Mouse (Mus musculus) heart, postnatal 0 days (tissue): ENCODE measurements around the gene Pak7. TPM values are rescaled to one million over a fixed set of nuclear protein-coding genes. Genes with fewer than 3 reads are reported as not detected.
A peak's percentile ranks its signal among the peaks of the same experiment; 100 is the strongest.

Source experiments
- ATAC-seq: fragments of 200-750 bp; cut with Nextera tagmentation; 2 replicates; pipeline ENCODE4 v1.8.0; 2017; ENCODE audit warnings: low read depth, moderate number of reproducible peaks, moderate library complexity; ENCODE audit not compliant: insufficient read depth
- DNase-seq: peaks from one replicate; pipeline ENCODE4 v3.0.0-alpha.2; 2016; ENCODE audit warnings: low spot score
- H3K27ac ChIP-seq: fragments of 300-500 bp; sonication (generic); 2 replicates; pipeline ENCODE4 v1.5.1; 2014; ENCODE audit warnings: low read depth, mild to moderate bottlenecking
- H3K27me3 ChIP-seq: fragments of 300-500 bp; sonication (generic); 2 replicates; pipeline ENCODE4 v1.6.1; 2014; ENCODE audit warnings: low read length, mixed read lengths; ENCODE audit not compliant: control insufficient read depth, insufficient read depth
- H3K36me3 ChIP-seq: fragments of 300-500 bp; sonication (generic); replicated peaks from 2 replicates; pipeline ENCODE4 v1.6.1; 2014; ENCODE audit warnings: low read length, mixed read lengths; ENCODE audit not compliant: control insufficient read depth, insufficient read depth
- H3K4me1 ChIP-seq: fragments of 300-500 bp; sonication (generic); 2 replicates; pipeline ENCODE4 v1.6.1; 2014; ENCODE audit warnings: antibody characterized with exemption; ENCODE audit not compliant: control insufficient read depth, insufficient read depth
- H3K4me2 ChIP-seq: fragments of 300-500 bp; sonication (generic); 2 replicates; pipeline ENCODE4 v1.6.1; 2014; ENCODE audit warnings: low read depth, mild to moderate bottlenecking, low read length, moderate library complexity
- H3K4me3 ChIP-seq: fragments of 300-500 bp; sonication (generic); 2 replicates; pipeline ENCODE4 v1.5.1; 2014; ENCODE audit warnings: low read depth, low read length
- H3K9ac ChIP-seq: fragments of 300-500 bp; sonication (generic); replicated peaks from 2 replicates; pipeline ENCODE4 v1.6.1; 2014; ENCODE audit warnings: low read depth, low read length, mixed read lengths
- H3K9me3 ChIP-seq: fragments of 300-500 bp; sonication (generic); replicated peaks from 2 replicates; pipeline ENCODE4 v1.6.1; 2016; ENCODE audit warnings: low read length; ENCODE audit not compliant: control insufficient read depth
- CTCF ChIP-seq: IDR thresholded peaks from 2 replicates; pipeline ENCODE4 v1.5.1; 2016; ENCODE audit warnings: antibody characterized with exemption, control low read depth, low read depth
- EP300 ChIP-seq: IDR thresholded peaks from 2 replicates; pipeline ENCODE4 v1.6.1; 2016; ENCODE audit warnings: antibody characterized with exemption, low read depth
- WGBS: fragments of 180-500 bp; shearing (Covaris S2); extraction: QIAGEN DNeasy Blood & Tissue Kit; methylation state at CpG from one replicate; pipeline ENCODE4 v1.1.7; 2014; 5-methylcytosine and 5-hydroxymethylcytosine counted together
- polyA plus RNA-seq: library from polyadenylated mRNA; unstranded; fragments of >200 nt; fragmentation: Nextera tagmentation; extraction: Ambion mirVana; gene quantifications from 2 replicates; pipeline ENCODE4 v1.2.1, GENCODE M21; 2015
- total RNA-seq: library from RNA; depleted of rRNA; stranded (reverse); fragments of >200 nt; gene quantifications from 2 replicates; pipeline ENCODE4 v1.2.3, GENCODE M21; 2014; ENCODE audit warnings: low replicate concordance

Pak7 gene
- total and polyA plus RNA-seq, 2 experiments from 2014 or later: 0.14 TPM; not detected in 1

DNA sequence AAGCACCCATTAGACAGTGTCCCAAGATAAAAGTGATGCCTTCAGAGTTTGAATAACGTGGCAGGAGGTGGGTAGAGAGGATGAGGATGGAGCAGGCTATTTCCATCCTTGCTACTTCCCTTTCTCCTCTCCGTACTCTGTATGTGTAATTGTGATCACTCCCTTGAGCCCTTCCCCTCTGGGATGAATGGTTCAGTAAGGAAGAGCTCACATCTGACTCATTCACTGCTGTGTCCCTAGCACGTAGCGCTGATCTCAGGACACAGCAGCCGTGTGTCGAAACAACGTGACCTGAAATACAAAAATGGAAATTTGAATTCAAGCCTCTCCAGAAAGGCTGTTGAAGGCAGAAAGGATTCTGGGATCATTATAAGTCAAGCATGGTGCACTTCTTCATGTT, 237.0 kb downstream of the Pak7 start:
- TF ChIP-seq EP300 (no peak), CTCF (no peak)
- WGBS: 69% methylated on average over 7 of the region's 7 CpGs
- DNase-seq: no peak

DNA sequence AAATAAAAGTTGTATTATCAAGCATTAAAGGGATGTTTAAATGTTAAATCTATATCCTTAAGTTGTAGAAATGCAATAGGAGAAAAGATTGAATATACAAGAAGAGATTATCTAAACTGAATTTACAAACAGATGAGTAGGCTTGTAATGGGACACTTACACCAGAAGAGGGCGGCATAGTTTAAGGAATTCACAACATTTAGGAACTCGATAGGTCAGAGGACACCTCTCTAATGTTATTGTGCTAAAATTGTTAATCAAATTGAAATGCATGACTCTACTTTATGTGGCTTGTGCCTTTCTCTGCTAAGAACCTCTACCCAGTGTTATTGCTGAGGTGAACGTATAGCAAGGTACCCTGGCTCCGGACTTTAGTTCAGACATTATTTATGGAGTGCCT, 238.2 kb downstream of the Pak7 start:
- no peaks in the 10 kb centered on the region for H3K9me3 ChIP-seq
- no peak overlapping the region for H3K27ac ChIP-seq
- ATAC-seq (no peak), DNase-seq (no peak)
- H3K27me3 ChIP-seq: no peaks in the 10 kb centered on the region
- no peaks in the 10 kb centered on the region for H3K4me1 ChIP-seq
- TF ChIP-seq CTCF (peak; percentile 57), EP300 (no peak)
- H3K9ac ChIP-seq: no peak overlapping the region
- H3K36me3 ChIP-seq: no peaks in the 10 kb centered on the region
- H3K4me3 ChIP-seq: no peak overlapping the region
- no peak overlapping the region for H3K4me2 ChIP-seq
- WGBS: 34% methylated on average over 4 of the region's 4 CpGs

More for the DNA sequence above, 237.0 kb downstream of the Pak7 start:
- no peaks in the 10 kb centered on the region for H3K9me3 ChIP-seq
- no peaks in the 10 kb centered on the region for H3K27me3 ChIP-seq
- no peak overlapping the region for H3K27ac ChIP-seq
- H3K4me3 ChIP-seq: no peak overlapping the region
- no peaks in the 10 kb centered on the region for H3K4me1 ChIP-seq
- H3K9ac ChIP-seq: no peak overlapping the region
- H3K36me3 ChIP-seq: no peaks in the 10 kb centered on the region
- H3K4me2 ChIP-seq: no peak overlapping the region
- ATAC-seq: no peak

DNA sequence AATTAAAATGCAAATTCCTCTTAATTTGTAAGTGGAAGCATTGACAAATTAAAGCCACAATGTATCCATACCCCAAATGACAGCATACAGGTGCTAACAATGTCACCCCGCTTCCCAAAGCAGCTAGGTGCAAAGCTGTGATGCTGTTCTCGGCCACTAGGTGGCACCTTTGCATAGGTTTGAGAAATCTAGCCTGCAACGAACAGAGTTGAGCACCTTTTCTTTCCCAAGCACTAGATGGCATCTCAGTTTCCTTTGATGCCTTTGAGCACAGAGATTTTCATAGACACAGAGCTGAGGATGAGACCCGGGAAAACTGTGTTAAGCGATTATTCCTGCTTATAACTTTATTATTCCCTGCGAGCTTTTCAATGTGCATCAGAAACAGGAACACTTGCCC, 238.8 kb downstream of the Pak7 start:
- peak; percentile 53 for ATAC-seq
- no peak overlapping the region for H3K4me3 ChIP-seq
- H3K27ac ChIP-seq: no peak overlapping the region
- H3K4me1 ChIP-seq: no peaks in the 10 kb centered on the region
- no peaks in the 10 kb centered on the region for H3K27me3 ChIP-seq
- WGBS: 3% methylated on average over 6 of the region's 6 CpGs
- no peaks in the 10 kb centered on the region for H3K9me3 ChIP-seq
- H3K4me2 ChIP-seq: no peak overlapping the region
- TF ChIP-seq CTCF (peak; percentile 99), EP300 (no peak)
- no peaks in the 10 kb centered on the region for H3K36me3 ChIP-seq
- H3K9ac ChIP-seq: no peak overlapping the region
- peak; percentile 86 for DNase-seq

DNA sequence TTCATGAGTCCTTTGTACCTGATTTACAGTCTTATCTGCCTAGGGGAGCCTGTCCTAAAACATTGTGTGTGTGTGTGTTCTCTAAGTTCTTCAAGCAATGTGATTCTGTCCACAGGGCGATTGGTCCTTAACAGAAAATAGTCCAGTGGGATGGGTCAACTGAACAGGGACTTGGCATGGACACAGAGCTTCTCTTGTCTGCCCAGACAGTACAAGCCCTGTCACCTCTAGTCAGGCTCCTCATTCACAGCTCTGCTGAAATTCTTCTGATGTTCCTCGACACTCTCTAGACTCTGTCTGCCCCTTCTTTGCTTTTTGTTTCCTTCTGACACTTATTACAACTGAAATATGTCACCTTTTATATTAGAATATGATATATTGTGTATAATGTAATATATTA, 247.0 kb downstream of the Pak7 start:
- Histone ChIP-seq H3K36me3 (no peaks in the 10 kb centered on the region), H3K9ac (no peak overlapping the region), H3K9me3 (no peaks in the 10 kb centered on the region), H3K27me3 (no peaks in the 10 kb centered on the region), H3K27ac (no peak overlapping the region), H3K4me2 (no peak overlapping the region), H3K4me1 (no peaks in the 10 kb centered on the region), H3K4me3 (no peak overlapping the region)
- 45% methylated on average over 2 of the region's 2 CpGs for WGBS
- no peak for DNase-seq
- TF ChIP-seq EP300 (no peak), CTCF (no peak)
- no peak for ATAC-seq

DNA sequence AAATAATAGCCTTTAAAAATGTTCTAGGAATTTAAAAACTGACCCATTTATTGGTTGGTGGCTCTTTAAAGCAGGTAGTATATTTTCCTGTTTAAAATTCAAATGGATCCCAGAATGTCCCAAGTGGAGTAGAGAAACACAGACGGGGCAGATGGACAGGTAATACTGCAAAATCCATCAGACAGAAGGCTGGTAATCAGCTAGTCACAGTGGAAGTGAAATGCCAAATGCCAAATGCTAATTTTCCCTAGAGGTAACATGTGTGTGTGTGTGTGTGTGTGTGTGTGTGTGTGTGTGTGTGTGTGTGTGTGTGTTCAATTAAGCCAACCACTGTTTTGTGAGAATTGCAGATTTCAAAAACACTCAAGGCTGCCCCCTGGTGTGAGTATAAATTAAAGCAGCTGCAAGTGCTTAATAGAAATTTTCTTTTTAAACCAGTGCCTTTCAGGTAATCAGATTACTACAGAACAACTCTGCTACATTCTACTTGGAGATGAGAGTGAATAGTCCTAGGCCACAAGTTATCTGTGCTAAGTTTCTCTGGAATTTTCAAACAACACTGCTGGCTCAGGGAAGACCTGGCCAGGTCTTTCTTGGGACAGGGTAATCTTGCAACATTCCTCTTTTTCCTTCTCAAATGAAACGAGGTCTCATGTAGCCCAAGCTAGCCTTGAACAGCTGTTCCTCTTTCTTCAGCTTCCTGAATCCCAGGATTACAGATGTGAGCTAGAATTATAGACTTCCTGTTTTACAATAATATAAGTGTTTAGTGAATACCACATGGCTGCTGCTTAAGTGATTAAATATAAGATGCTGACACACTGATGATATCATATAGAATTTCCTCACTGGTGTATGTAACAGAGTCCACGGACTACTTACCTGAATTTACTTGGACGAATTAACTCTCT, 248.4 kb downstream of the Pak7 start:
- no peak for ATAC-seq
- Histone ChIP-seq H3K9me3 (no peaks in the 10 kb centered on the region), H3K27me3 (no peaks in the 10 kb centered on the region), H3K36me3 (no peaks in the 10 kb centered on the region), H3K4me3 (no peak overlapping the region), H3K27ac (no peak overlapping the region), H3K9ac (no peak overlapping the region), H3K4me2 (no peak overlapping the region), H3K4me1 (no peaks in the 10 kb centered on the region)
- TF ChIP-seq CTCF (peak; percentile 32; the same call in 1 of the 2 replicates), EP300 (no peak)
- WGBS: 48% methylated on average over 4 of the region's 4 CpGs
- DNase-seq: no peak
